ENCODE assay signal across 19 mouse cellular contexts in the genomic region with DNA sequence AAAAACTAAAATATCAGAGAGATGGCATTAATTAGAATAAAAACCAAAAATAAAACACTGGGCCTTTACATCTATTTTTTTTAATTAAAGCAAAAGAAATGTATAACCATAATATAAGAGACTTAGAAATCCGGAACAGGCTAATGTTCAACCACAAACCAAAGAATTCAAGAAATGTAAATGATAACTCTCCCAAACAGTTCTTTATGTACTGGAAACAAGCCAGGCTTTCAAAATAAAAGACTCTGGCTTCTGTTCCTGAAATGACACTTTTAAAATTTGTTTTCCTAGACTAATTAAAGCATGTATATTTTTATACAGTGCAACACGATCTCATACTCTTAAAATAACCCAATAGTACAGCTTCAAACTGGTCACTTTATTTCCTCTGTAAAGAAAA. TPM values are rescaled to one million over a fixed set of nuclear protein-coding genes. Genes with fewer than 3 reads are reported as not detected.
DNase-seq lines count a peak whose midpoint lies in the region; ATAC-seq and TF ChIP-seq lines count a peak whose summit lies in the region.
"Had no signal": no experiment of that assay in that cellular context is flagged by ENCODE, and none has a peak within 500 bp of the region (broad histone marks: within the 10 kb centered on the region; RNA-seq: fewer than 3 reads in every experiment).

No protein-coding gene starts in this region.

- no peaks in the 10 kb centered on the region for H3K27me3 ChIP-seq in kidney, postnatal 0 days (ENCODE audit: insufficient read depth, low read length)
- no peaks in the 10 kb centered on the region for H3K27me3 ChIP-seq in lung, postnatal 0 days (replicated peaks; ENCODE audit: insufficient read depth, low read length)
- no peaks in the 10 kb centered on the region for H3K27me3 ChIP-seq in MEL (ENCODE audit: control insufficient read depth in 1 of 2, insufficient read depth in 2 of 2, low read length in 2 of 2)
- no peaks in the 10 kb centered on the region for H3K27me3 ChIP-seq in forebrain, embryonic 15.5 days
- H3K27me3 ChIP-seq: embryonic facial prominence, embryonic 13.5 days; forebrain, embryonic 13.5 days had no signal

- no peak for TF ChIP-seq POLR2A in MEL (IDR thresholded peaks at IDR 0.05; ENCODE audit: control insufficient read depth in 1 of 2, insufficient read depth in 1 of 2, low read depth in 1 of 2, low read length in 2 of 2, poor library complexity in 1 of 2)

- H3K4me1 ChIP-seq in kidney, postnatal 0 days (replicated peaks; ENCODE audit: insufficient read depth, low read length) = no peaks in the 10 kb centered on the region
- no peaks in the 10 kb centered on the region for H3K4me1 ChIP-seq in lung, postnatal 0 days (ENCODE audit: insufficient read depth, low read depth, low read length)
- no peaks in the 10 kb centered on the region for H3K4me1 ChIP-seq in MEL (ENCODE audit: control insufficient read depth in 1 of 2, insufficient read depth in 2 of 2, low read length in 2 of 2)
- 0 out of 2 replicates have a peak, but pooled peaks cover 3% of the 10 kb centered on the region for H3K4me1 ChIP-seq in forebrain, embryonic 15.5 days
- H3K4me1 ChIP-seq: embryonic facial prominence, embryonic 13.5 days; forebrain, embryonic 13.5 days had no signal

- DNase-seq in kidney, postnatal 0 days (ENCODE audit: low spot score) = peak; percentile 27
- DNase-seq in kidney, postnatal 10 days = no peak
- no peak for DNase-seq in lung, postnatal 0 days (ENCODE audit: low spot score)
- no peak for DNase-seq in lung, postnatal 25 days (ENCODE audit: low spot score)
- DNase-seq in MEL (ENCODE audit: low read depth, low spot score) = peak; percentile 21
- DNase-seq: adrenal gland, adult 8-10 months; adrenal gland, postnatal 14 days; adrenal gland, postnatal 36 days; cerebellum, adult 11-12 months; cerebellum, adult 2 months; cerebellum, adult 9-10 months; cerebellum, postnatal 10 days; cerebellum, postnatal 25 days had no signal

- TF ChIP-seq EP300 in lung, postnatal 0 days (IDR thresholded peaks at IDR 0.05) = 0 out of 2 replicates have a peak, but pooled peaks have one; percentile 22
- TF ChIP-seq EP300 in MEL (IDR thresholded peaks at IDR 0.05; ENCODE audit: low read depth in 1 of 2, low read length in 2 of 2) = no peak

- H3K27ac ChIP-seq in kidney, postnatal 0 days = no peak overlapping the region
- no peak overlapping the region for H3K27ac ChIP-seq in lung, postnatal 0 days (ENCODE audit: low read length)
- H3K27ac ChIP-seq in MEL (ENCODE audit: control insufficient read depth, low read depth, low read length) = no peak overlapping the region
- H3K27ac ChIP-seq in forebrain, embryonic 15.5 days (replicated peaks) = no peak overlapping the region
- H3K27ac ChIP-seq: embryonic facial prominence, embryonic 13.5 days; forebrain, embryonic 13.5 days had no signal

- no peak for ATAC-seq in kidney, postnatal 0 days (replicated peaks; ENCODE audit: low FRiP score, low read depth)
- no peak for ATAC-seq in lung, postnatal 0 days
- no peak for ATAC-seq in forebrain, embryonic 15.5 days (replicated peaks)
- ATAC-seq: activated CD4-positive, CD25-positive, alpha-beta regulatory T cell, adult 4 months; forebrain, embryonic 13.5 days; forebrain, embryonic 16.5 days; Patski had no signal

- H3K4me3 ChIP-seq in kidney, postnatal 0 days (replicated peaks; ENCODE audit: low read depth, low read length) = no peak overlapping the region
- no peak overlapping the region for H3K4me3 ChIP-seq in lung, postnatal 0 days (ENCODE audit: low read depth, low read length)
- no peak overlapping the region for H3K4me3 ChIP-seq in MEL (ENCODE audit: control insufficient read depth in 1 of 2, insufficient read depth in 1 of 2, low read depth in 2 of 2, low read length in 2 of 2)
- H3K4me3 ChIP-seq in forebrain, embryonic 15.5 days = no peak overlapping the region
- H3K4me3 ChIP-seq: embryonic facial prominence, embryonic 13.5 days; forebrain, embryonic 13.5 days had no signal

- no peak for TF ChIP-seq RAD21 in MEL (IDR thresholded peaks at IDR 0.05; ENCODE audit: low read depth, low read length)

- WGBS in kidney, postnatal 0 days = 49% methylated on average over 2 of the region's 2 CpGs
- WGBS in lung, postnatal 0 days = 30% methylated on average over 2 of the region's 2 CpGs
- 66% methylated on average over 2 of the region's 2 CpGs for WGBS in forebrain, embryonic 15.5 days

- no peaks in the 10 kb centered on the region for H3K9me3 ChIP-seq in kidney, postnatal 0 days (replicated peaks; ENCODE audit: low read length)
- no peaks in the 10 kb centered on the region for H3K9me3 ChIP-seq in lung, postnatal 0 days (ENCODE audit: low read length)
- H3K9me3 ChIP-seq in MEL (replicated peaks; ENCODE audit: insufficient read depth, low read length) = no peaks in the 10 kb centered on the region
- H3K9me3 ChIP-seq in forebrain, embryonic 15.5 days = no peaks in the 10 kb centered on the region
- H3K9me3 ChIP-seq: embryonic facial prominence, embryonic 13.5 days; forebrain, embryonic 13.5 days had no signal

- no peak overlapping the region for H3K9ac ChIP-seq in kidney, postnatal 0 days (ENCODE audit: low read depth, low read length)
- no peak overlapping the region for H3K9ac ChIP-seq in lung, postnatal 0 days (replicated peaks; ENCODE audit: low read depth)
- H3K9ac ChIP-seq in MEL (ENCODE audit: control insufficient read depth, low read depth, low read length, poor library complexity, severe bottlenecking) = no peak overlapping the region
- H3K9ac ChIP-seq in forebrain, embryonic 15.5 days (replicated peaks) = no peak overlapping the region
- H3K9ac ChIP-seq: embryonic facial prominence, embryonic 13.5 days; forebrain, embryonic 13.5 days had no signal

- no peak for TF ChIP-seq CTCF in kidney, postnatal 0 days (IDR thresholded peaks at IDR 0.05; ENCODE audit: low read depth)
- no peak for TF ChIP-seq CTCF in lung, postnatal 0 days (IDR thresholded peaks at IDR 0.05)
- TF ChIP-seq CTCF in MEL (IDR thresholded peaks at IDR 0.05 in 2 of 3, conservative IDR thresholded peaks at IDR 0.05 in 1 of 3; ENCODE audit: control insufficient read depth in 1 of 3, insufficient read depth in 1 of 3, low read depth in 2 of 3, low read length in 3 of 3, poor library complexity in 1 of 3, severe bottlenecking in 1 of 3) = no peak

- no peaks in the 10 kb centered on the region for H3K36me3 ChIP-seq in kidney, postnatal 0 days (ENCODE audit: insufficient read depth, low read length)
- no peaks in the 10 kb centered on the region for H3K36me3 ChIP-seq in lung, postnatal 0 days (ENCODE audit: insufficient read depth, low read length)
- H3K36me3 ChIP-seq in MEL (ENCODE audit: control insufficient read depth in 1 of 2, insufficient read depth in 2 of 2, low read length in 2 of 2) = no peaks in the 10 kb centered on the region
- peaks cover 3% of the 10 kb centered on the region; the same call in 1 of the 2 replicates for H3K36me3 ChIP-seq in forebrain, embryonic 15.5 days

- no peaks in the 10 kb centered on the region for H3K79me2 ChIP-seq in MEL (ENCODE audit: control insufficient read depth, insufficient read depth, low read length, poor library complexity)

- no peak overlapping the region for H3K4me2 ChIP-seq in kidney, postnatal 0 days (ENCODE audit: low read length)
- H3K4me2 ChIP-seq in lung, postnatal 0 days (replicated peaks; ENCODE audit: low read depth, low read length) = no peak overlapping the region
- H3K4me2 ChIP-seq in forebrain, embryonic 15.5 days (replicated peaks) = no peak overlapping the region
- H3K4me2 ChIP-seq: embryonic facial prominence, embryonic 13.5 days; forebrain, embryonic 13.5 days had no signal

TF ChIP-seq in MEL, 35 proteins besides CTCF, POLR2A, EP300 and RAD21:
- TF ChIP-seq CHD2 (IDR thresholded peaks at IDR 0.05; ENCODE audit: low read length) = no peak
- TF ChIP-seq SIN3A (IDR thresholded peaks at IDR 0.05; ENCODE audit: low read length) = 0 out of 2 replicates have a peak, but pooled peaks have one; percentile 30
- peak; percentile 70; the same call in 1 of the 2 replicates for TF ChIP-seq RCOR1 (IDR thresholded peaks at IDR 0.05; ENCODE audit: low read depth, low read length)
TF ChIP-seq in MEL: peak in this region for 2.

RNA-seq across cellular contexts. Expression of gene Smarca1, which starts 5.4 kb away (rescaled TPM):
- 17.3 and 18.1 TPM in 2 replicates for polyA plus RNA-seq in kidney, postnatal 0 days (2015; fragmentation: Nextera tagmentation; extraction: Ambion mirVana)
- polyA plus RNA-seq in lung, postnatal 0 days (2015; fragmentation: Nextera tagmentation; extraction: Ambion mirVana) = 5.8 and 8.7 TPM in 2 replicates
- not detected in 2 replicates for total RNA-seq in MEL (2012; rRNA removed)
- not detected for polyA plus RNA-seq in MEL (2012; ENCODE audit: insufficient read depth in 1 of 2, insufficient read length in 2 of 2, low read depth in 1 of 2, low replicate concordance in 2 of 2, missing spikeins in 1 of 2)
- 27.3 and 29.7 TPM in 2 replicates for polyA plus RNA-seq in forebrain, embryonic 15.5 days (2015; fragmentation: Nextera tagmentation; extraction: Ambion mirVana)
- polyA plus RNA-seq: activated CD4-positive, CD25-positive, alpha-beta regulatory T cell, adult 4 months had no signal

RNA-seq across cellular contexts. Expression of gene Ocrl, which starts 24.8 kb away (rescaled TPM):
- 13.2 and 14.4 TPM in 2 replicates for polyA plus RNA-seq in kidney, postnatal 0 days (2015; fragmentation: Nextera tagmentation; extraction: Ambion mirVana)
- polyA plus RNA-seq in lung, postnatal 0 days (2015; fragmentation: Nextera tagmentation; extraction: Ambion mirVana) = 9.3 and 11.5 TPM in 2 replicates
- 6.4 and 7.2 TPM in 2 replicates for total RNA-seq in MEL (2012; rRNA removed)
- polyA plus RNA-seq in MEL (2012; ENCODE audit: insufficient read depth in 1 of 2, insufficient read length in 2 of 2, low read depth in 1 of 2, low replicate concordance in 2 of 2, missing spikeins in 1 of 2) = 10 to 100 TPM in 1 of 2 experiments, not detected in 1; 22.2 TPM
- polyA plus RNA-seq in forebrain, embryonic 15.5 days (2015; fragmentation: Nextera tagmentation; extraction: Ambion mirVana) = 23.9 and 24.6 TPM in 2 replicates

Comparison
In these comparisons a context has a peak if more than half of its experiments do, and no peak if none do; other contexts are left out.
1. DNase-seq: peak in kidney, postnatal 0 days (single experiment) and MEL (single experiment); none in kidney, postnatal 10 days (single experiment), lung, postnatal 0 days (single experiment) and lung, postnatal 25 days (single experiment).